Mouse (Mus musculus) layer of hippocampus, adult 9-11 months (tissue): ENCODE measurements at regions not wholly inside any gene's neighbourhood (a gene's known extent, or its start where the extent isn't known, plus 50 kb on each side); places are given as distances from the start of the nearest gene placed in this dataset.

Source experiments
- DNase-seq: peaks from one replicate; pipeline ENCODE4 v3.0.0; 2022

- peak; percentile 5 for DNase-seq
Measured at GRCm38 (mm10) chr1:17838408-17839022, 307.2 kb downstream of the Crisp4 start.

DNA sequence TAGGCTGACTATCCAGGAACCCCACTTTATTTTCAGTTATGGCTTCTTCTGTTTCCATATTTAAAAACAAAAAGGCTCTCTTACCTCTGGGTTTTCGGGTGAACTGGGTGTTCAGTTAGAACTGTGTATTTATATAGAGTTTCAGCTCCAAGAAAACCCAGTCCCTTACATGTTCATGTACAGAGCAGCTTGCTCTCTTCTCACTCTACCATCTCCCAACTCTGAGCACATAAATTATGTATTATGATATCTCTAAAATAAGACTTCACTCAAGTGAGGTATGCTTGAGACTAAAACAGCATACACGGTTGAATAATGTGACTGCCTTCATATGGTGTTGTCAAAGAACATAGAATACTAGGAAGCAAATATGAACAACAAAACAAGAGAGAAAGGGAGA is 319.8 kb downstream of the Crisp4 start:
- DNase-seq = no peak
